Mouse (Mus musculus): Measurements from ENCODE around the gene Kel. TPM values are rescaled to one million over a fixed set of nuclear protein-coding genes. Genes with fewer than 3 reads are reported as not detected.

Gene Kel
- polyA plus RNA-seq, 1 experiment = not detected

DNA sequence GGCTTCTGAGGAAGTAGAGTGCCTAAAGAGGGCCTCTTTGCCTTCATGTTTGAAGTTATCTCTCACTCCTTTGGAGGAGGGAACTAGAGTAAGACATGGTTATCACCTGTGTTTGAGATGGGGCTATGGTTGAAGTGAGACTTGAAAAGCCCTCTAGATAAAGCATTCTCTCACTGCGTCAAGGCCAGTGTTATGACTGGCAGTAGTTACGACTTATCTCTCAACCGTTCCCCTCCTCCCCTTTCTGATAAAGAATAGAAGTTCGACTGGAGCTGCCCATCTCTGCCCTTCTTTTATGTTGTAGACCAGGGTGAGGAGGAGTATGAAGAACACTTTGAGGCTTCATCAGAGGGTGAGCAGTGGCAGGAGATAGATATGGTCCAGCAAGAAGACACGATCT is 19.2 kb downstream of the Kel start:
- TF ChIP-seq TCF12 (IDR thresholded peaks at IDR 0.05; ENCODE audit: insufficient read depth, poor library complexity, severe bottlenecking) (no peak), MYOG (IDR thresholded peaks at IDR 0.05; ENCODE audit: control insufficient read depth in 1 of 3, insufficient read depth in 1 of 3, insufficient read length in 2 of 3, low read depth in 2 of 3) (no peak), REST (IDR thresholded peaks at IDR 0.05; ENCODE audit: insufficient read depth, insufficient read length) (no peak), TCF3 (IDR thresholded peaks at IDR 0.05; ENCODE audit: insufficient read length, low read depth) (no peak), MYOD1 (IDR thresholded peaks at IDR 0.05; ENCODE audit: control insufficient read depth in 1 of 3, insufficient read length in 2 of 3, low read depth in 2 of 3) (no peak), E2F4 (IDR thresholded peaks at IDR 0.05; ENCODE audit: insufficient read depth) (no peak), SRF (IDR thresholded peaks at IDR 0.05; ENCODE audit: control insufficient read depth, insufficient read length, low read depth) (no peak), POLR2AphosphoS2 (IDR thresholded peaks at IDR 0.05; ENCODE audit: insufficient read length, low read depth) (no peak), POLR2A (IDR thresholded peaks at IDR 0.05; ENCODE audit: insufficient read length, low read depth) (no peak), MAX (IDR thresholded peaks at IDR 0.05; ENCODE audit: low read depth) (no peak), CEBPB (IDR thresholded peaks at IDR 0.05; ENCODE audit: insufficient read depth, poor library complexity, severe bottlenecking) (no peak), USF1 (IDR thresholded peaks at IDR 0.05; ENCODE audit: low read depth) (no peak)
- H3K79me2 ChIP-seq (ENCODE audit: control insufficient read depth, insufficient read depth) = no peaks in the 10 kb centered on the region
- no peak overlapping the region for H3K4me2 ChIP-seq (ENCODE audit: low read depth)
- no peaks in the 10 kb centered on the region for H3K27me3 ChIP-seq (ENCODE audit: control insufficient read depth, insufficient read depth, insufficient read length)
- no peaks in the 10 kb centered on the region for H3K36me3 ChIP-seq (ENCODE audit: control insufficient read depth, insufficient read depth)
- no peak overlapping the region for H3K4me3 ChIP-seq
- no peak overlapping the region for H3ac ChIP-seq (ENCODE audit: control insufficient read depth, insufficient read length)

DNA sequence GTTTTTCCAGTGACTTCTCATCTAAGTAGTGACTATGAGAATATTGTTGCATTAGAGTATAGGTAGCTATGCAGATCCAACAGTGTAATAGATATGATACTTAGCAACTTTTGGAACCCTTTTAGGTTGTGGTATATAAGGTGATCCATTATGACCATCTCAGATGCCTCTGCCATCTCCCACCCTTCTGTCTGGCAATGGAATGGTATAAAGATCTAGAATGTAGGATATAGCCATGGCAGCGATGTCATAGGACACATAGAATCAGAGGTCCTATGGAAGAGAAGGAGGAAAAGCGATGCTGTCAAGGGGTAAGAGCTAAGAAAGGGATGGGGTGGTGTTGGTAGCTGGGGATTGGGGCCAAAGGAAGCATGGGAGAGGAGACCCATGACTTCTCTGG is 20.0 kb downstream of the Kel start, which contains the start of gene Llcfc1:
Gene Llcfc1, plus strand, starts transcription at position 301 of the 400 bp plus-strand sequence.
- no peaks in the 10 kb centered on the region for H3K27me3 ChIP-seq (ENCODE audit: control insufficient read depth, insufficient read depth, insufficient read length)
- no peak within 1 kb of the TSS for H3ac ChIP-seq (ENCODE audit: control insufficient read depth, insufficient read length)
- H3K4me2 ChIP-seq (ENCODE audit: low read depth) = no peak within 1 kb of the TSS
- H3K36me3 ChIP-seq (ENCODE audit: control insufficient read depth, insufficient read depth) = no peaks in the 10 kb centered on the region
- TF ChIP-seq POLR2A (IDR thresholded peaks at IDR 0.05; ENCODE audit: insufficient read length, low read depth) = no peak
- TF ChIP-seq E2F4 (IDR thresholded peaks at IDR 0.05; ENCODE audit: insufficient read depth) = no peak
- no peak for TF ChIP-seq SRF (IDR thresholded peaks at IDR 0.05; ENCODE audit: control insufficient read depth, insufficient read length, low read depth)
- no peak for TF ChIP-seq MYOG (IDR thresholded peaks at IDR 0.05; ENCODE audit: control insufficient read depth in 1 of 3, insufficient read depth in 1 of 3, insufficient read length in 2 of 3, low read depth in 2 of 3)
- no peak for TF ChIP-seq MYOD1 (IDR thresholded peaks at IDR 0.05; ENCODE audit: control insufficient read depth in 1 of 3, insufficient read length in 2 of 3, low read depth in 2 of 3)
- no peaks in the 10 kb centered on the region for H3K79me2 ChIP-seq (ENCODE audit: control insufficient read depth, insufficient read depth)
- no peak within 1 kb of the TSS for H3K4me3 ChIP-seq

DNA sequence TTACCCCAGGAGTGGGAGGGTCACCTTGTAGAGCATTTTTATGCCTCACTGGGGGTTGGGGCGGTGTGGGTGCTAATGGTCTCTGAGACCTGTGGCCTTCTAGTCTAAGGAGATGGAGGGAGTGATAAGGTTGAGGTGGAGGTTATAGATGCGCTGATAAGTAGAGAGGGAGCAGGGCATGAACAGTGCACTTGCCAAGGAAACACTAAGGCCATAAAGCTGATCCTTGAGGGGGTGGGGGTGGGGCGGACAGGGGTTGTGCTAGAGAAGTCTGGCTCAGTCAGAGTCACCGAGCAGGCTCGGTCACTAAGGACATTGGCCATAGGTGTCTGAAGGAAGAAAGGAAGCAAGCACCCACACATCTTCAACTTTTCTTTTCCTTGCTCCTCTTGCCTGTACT is 22.5 kb downstream of the Kel start:
- no peak for TF ChIP-seq SRF (IDR thresholded peaks at IDR 0.05; ENCODE audit: control insufficient read depth, insufficient read length, low read depth)
- H3ac ChIP-seq (ENCODE audit: control insufficient read depth, insufficient read length) = no peak overlapping the region

DNA sequence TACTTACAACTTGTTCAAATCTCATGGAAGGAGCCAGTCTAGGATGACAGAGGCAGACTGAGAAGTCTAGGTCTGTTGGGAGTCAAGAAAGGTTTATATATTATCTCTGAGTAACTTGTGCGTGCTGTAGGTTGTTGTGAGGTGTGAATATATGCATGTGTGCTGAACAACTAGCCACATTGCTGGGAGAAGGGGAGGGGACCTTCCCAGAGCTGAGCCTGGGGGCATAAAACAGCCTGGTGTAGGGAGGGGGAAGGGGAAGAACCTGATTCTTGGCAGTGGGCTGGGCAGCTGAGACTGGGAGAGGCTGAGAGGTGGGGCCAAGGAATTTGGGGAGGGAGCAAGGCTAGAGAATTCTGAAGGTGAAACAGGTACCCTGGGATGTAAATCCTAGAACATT is 23.5 kb downstream of the Kel start, which contains the start of gene Trpv5:
Gene Trpv5, minus strand, starts transcription at position 101 of the 400 bp plus-strand sequence.
- H3K36me3 ChIP-seq (ENCODE audit: control insufficient read depth, insufficient read depth) = no peaks in the 10 kb centered on the region
- TF ChIP-seq CEBPB (IDR thresholded peaks at IDR 0.05; ENCODE audit: insufficient read depth, poor library complexity, severe bottlenecking) = no peak
- no peak for TF ChIP-seq MYOG (IDR thresholded peaks at IDR 0.05; ENCODE audit: control insufficient read depth in 1 of 3, insufficient read depth in 1 of 3, insufficient read length in 2 of 3, low read depth in 2 of 3)
- no peak for TF ChIP-seq SRF (IDR thresholded peaks at IDR 0.05; ENCODE audit: control insufficient read depth, insufficient read length, low read depth)
- TF ChIP-seq E2F4 (IDR thresholded peaks at IDR 0.05; ENCODE audit: insufficient read depth) = no peak
- TF ChIP-seq POLR2A (IDR thresholded peaks at IDR 0.05; ENCODE audit: insufficient read length, low read depth) = no peak
- no peak for TF ChIP-seq MAX (IDR thresholded peaks at IDR 0.05; ENCODE audit: low read depth)
- TF ChIP-seq REST (IDR thresholded peaks at IDR 0.05; ENCODE audit: insufficient read depth, insufficient read length) = no peak
- no peak within 1 kb of the TSS for H3K4me3 ChIP-seq
- H3ac ChIP-seq (ENCODE audit: control insufficient read depth, insufficient read length) = no peak within 1 kb of the TSS
- no peaks in the 10 kb centered on the region for H3K79me2 ChIP-seq (ENCODE audit: control insufficient read depth, insufficient read depth)
- no peak within 1 kb of the TSS for H3K4me2 ChIP-seq (ENCODE audit: low read depth)
- H3K27me3 ChIP-seq (ENCODE audit: control insufficient read depth, insufficient read depth, insufficient read length) = no peaks in the 10 kb centered on the region

More for the DNA sequence above, 22.5 kb downstream of the Kel start:
- Histone ChIP-seq H3K4me3 (no peak overlapping the region), H3K4me2 (ENCODE audit: low read depth) (no peak overlapping the region), H3K27me3 (ENCODE audit: control insufficient read depth, insufficient read depth, insufficient read length) (no peaks in the 10 kb centered on the region), H3K79me2 (ENCODE audit: control insufficient read depth, insufficient read depth) (no peaks in the 10 kb centered on the region), H3K36me3 (ENCODE audit: control insufficient read depth, insufficient read depth) (no peaks in the 10 kb centered on the region)

DNA sequence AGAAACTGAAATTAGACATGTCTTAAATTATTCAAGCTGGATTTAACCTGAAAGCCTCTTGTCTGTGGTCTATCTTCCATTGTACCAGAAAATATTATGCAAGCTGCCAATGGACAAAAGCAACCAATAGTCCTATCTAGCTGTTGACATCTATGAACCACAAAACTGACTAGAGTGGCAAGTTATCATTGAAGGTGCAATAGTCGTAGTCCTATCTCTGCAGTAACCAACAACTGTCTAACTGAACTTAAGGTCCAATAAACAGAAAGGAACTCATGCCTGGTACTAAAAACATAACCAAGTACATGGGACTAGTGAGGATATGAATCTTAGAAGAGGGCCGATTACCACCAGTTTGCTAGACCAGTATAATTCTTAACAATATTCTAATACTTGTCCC is 27.6 kb downstream of the Kel start:
- Histone ChIP-seq H3K27me3 (ENCODE audit: control insufficient read depth, insufficient read depth, insufficient read length) (no peaks in the 10 kb centered on the region), H3K4me3 (no peak overlapping the region), H3K79me2 (ENCODE audit: control insufficient read depth, insufficient read depth) (no peaks in the 10 kb centered on the region), H3K4me2 (ENCODE audit: low read depth) (no peak overlapping the region), H3K36me3 (ENCODE audit: control insufficient read depth, insufficient read depth) (no peaks in the 10 kb centered on the region), H3ac (ENCODE audit: control insufficient read depth, insufficient read length) (no peak overlapping the region)
- TF ChIP-seq REST (IDR thresholded peaks at IDR 0.05; ENCODE audit: insufficient read depth, insufficient read length) (no peak), MAX (IDR thresholded peaks at IDR 0.05; ENCODE audit: low read depth) (no peak), TCF3 (IDR thresholded peaks at IDR 0.05; ENCODE audit: insufficient read length, low read depth) (no peak), POLR2AphosphoS2 (IDR thresholded peaks at IDR 0.05; ENCODE audit: insufficient read length, low read depth) (no peak), MYOG (IDR thresholded peaks at IDR 0.05; ENCODE audit: control insufficient read depth in 1 of 3, insufficient read depth in 1 of 3, insufficient read length in 2 of 3, low read depth in 2 of 3) (no peak), POLR2A (IDR thresholded peaks at IDR 0.05; ENCODE audit: insufficient read length, low read depth) (no peak), USF1 (IDR thresholded peaks at IDR 0.05; ENCODE audit: low read depth) (no peak), TCF12 (IDR thresholded peaks at IDR 0.05; ENCODE audit: insufficient read depth, poor library complexity, severe bottlenecking) (no peak), SRF (IDR thresholded peaks at IDR 0.05; ENCODE audit: control insufficient read depth, insufficient read length, low read depth) (no peak), E2F4 (IDR thresholded peaks at IDR 0.05; ENCODE audit: insufficient read depth) (no peak), MYOD1 (IDR thresholded peaks at IDR 0.05; ENCODE audit: control insufficient read depth in 1 of 3, insufficient read length in 2 of 3, low read depth in 2 of 3) (no peak), CEBPB (IDR thresholded peaks at IDR 0.05; ENCODE audit: insufficient read depth, poor library complexity, severe bottlenecking) (no peak)

Measured in myocyte (in vitro differentiated cells).